Mouse (Mus musculus) inflammation-experienced regulatory T-cells (primary cell): Measurements from ENCODE around the gene Dnah10. TPM values are rescaled to one million over a fixed set of nuclear protein-coding genes. Genes with fewer than 3 reads are reported as not detected.

ENCODE experiments used
- polyA plus RNA-seq, 2 experiments: library from polyadenylated mRNA; unstranded; fragments of 100-300 nt; shearing (Covaris generic); gene quantifications; one replicate each; pipeline ENCODE4 v1.2.1; 2017

Dnah10 gene
- under 1 TPM; 0.11 to 0.29 TPM for polyA plus RNA-seq

GRCm38 (mm10) chr5:124724997-124725396, at the start of gene Dnah10:
TSS of gene Dnah10 (plus strand) at chr5:124725085.

GRCm38 (mm10) chr5:124862013-124862866, 137.4 kb downstream of the Dnah10 start, which contains the start of the genes Ccdc92 and Zfp664:
TSS of gene Ccdc92 (minus strand) at chr5:124862424.
TSS of gene Zfp664 (plus strand) at chr5:124862691.

Other genes with a start within 250 kb of the Dnah10 start
- 100 to 1,000 TPM in 1 of 2 experiments, 10 to 100 TPM in 1; 60.1 to 101 TPM for gene Rilpl2, start 246.7 kb upstream of the Dnah10 start, polyA plus RNA-seq
- 1 to 10 TPM; 6.5 to 8.3 TPM for gene Snrnp35, start 242.0 kb upstream of the Dnah10 start, polyA plus RNA-seq
- gene Rilpl1, start 193.7 kb upstream of the Dnah10 start, polyA plus RNA-seq = 1 to 10 TPM; 4.3 to 5.5 TPM
- gene Tmed2, start 184.4 kb upstream of the Dnah10 start, polyA plus RNA-seq = 100 to 1,000 TPM; 431 to 569 TPM
- 10 to 100 TPM; 20.7 to 30.6 TPM for gene Ddx55, start 172.2 kb upstream of the Dnah10 start, polyA plus RNA-seq
- gene Eif2b1, start 146.0 kb upstream of the Dnah10 start, polyA plus RNA-seq = 10 to 100 TPM; 38.8 to 44.2 TPM
- 10 to 100 TPM; 41.4 to 53.3 TPM for gene Gtf2h3, start 145.9 kb upstream of the Dnah10 start, polyA plus RNA-seq
- 10 to 100 TPM; 81.7 to 86.2 TPM for gene Atp6v0a2, start 96.5 kb upstream of the Dnah10 start, polyA plus RNA-seq
- gene Ccdc92, start 137.3 kb downstream of the Dnah10 start, polyA plus RNA-seq = 10 to 100 TPM; 36.0 to 41.4 TPM
- 10 to 100 TPM; 33.8 to 41.3 TPM for gene Zfp664, start 137.6 kb downstream of the Dnah10 start, polyA plus RNA-seq